Mouse (Mus musculus) megakaryocyte, embryonic 14.5 days (primary cell): Measurements from ENCODE around the gene BC017158.

Experiments
- FLI1 ChIP-seq: IDR thresholded peaks from 2 replicates; pipeline ENCODE4 v1.6.1; 2012; ENCODE audit warnings: low read length, inconsistent platforms, mixed read lengths
- GATA1 ChIP-seq: IDR thresholded peaks from 3 replicates; pipeline ENCODE4 v1.6.1; 2012; ENCODE audit warnings: mixed read lengths, low read length, inconsistent platforms, borderline replicate concordance

GRCm38 (mm10) chr7:128237927-128238778 lies 59.8 kb downstream of the BC017158 start, which contains the start of gene 9130023H24Rik:
- TF ChIP-seq GATA1 (no peak), FLI1 (no peak)
